Mouse (Mus musculus) forebrain, embryonic 14.5 days (tissue): ENCODE measurements at regions not wholly inside any gene's neighbourhood (a gene's known extent, or its start where the extent isn't known, plus 50 kb on each side); places are given as distances from the start of the nearest gene placed in this dataset.

ENCODE experiments used
- ATAC-seq: fragments of 200-750 bp; cut with Nextera tagmentation; 2 replicates; pipeline ENCODE4 v1.8.0; 2017; ENCODE audit warnings: mild to moderate bottlenecking, moderate library complexity
- DNase-seq: peaks from one replicate; pipeline ENCODE4 v3.0.0-alpha.2; 2015; ENCODE audit warnings: low spot score
- H3K27ac ChIP-seq: fragments of 300-500 bp; sonication (generic); 2 replicates; pipeline ENCODE4 v1.5.1; 2014; ENCODE audit warnings: low read depth, mild to moderate bottlenecking, control low read depth, low read length, moderate library complexity
- H3K27me3 ChIP-seq: fragments of 300-500 bp; sonication (generic); replicated peaks from 2 replicates; pipeline ENCODE4 v1.6.1; 2014; ENCODE audit warnings: low read length, control low read depth, mixed read lengths; ENCODE audit not compliant: control insufficient read depth, insufficient read depth
- H3K36me3 ChIP-seq: fragments of 300-500 bp; sonication (generic); 2 replicates; pipeline ENCODE4 v1.6.1; 2014; ENCODE audit warnings: low read length, control low read depth; ENCODE audit not compliant: control insufficient read depth, insufficient read depth
- H3K4me1 ChIP-seq: fragments of 300-500 bp; sonication (generic); 2 replicates; pipeline ENCODE4 v1.6.1; 2014; ENCODE audit warnings: antibody characterized with exemption, low read length, control low read depth; ENCODE audit not compliant: control insufficient read depth, insufficient read depth
- H3K4me2 ChIP-seq: fragments of 300-500 bp; sonication (generic); 2 replicates; pipeline ENCODE4 v1.6.1; 2014; ENCODE audit warnings: mild to moderate bottlenecking, control low read depth, low read length
- H3K4me3 ChIP-seq: fragments of 300-500 bp; sonication (generic); 2 replicates; pipeline ENCODE4 v1.5.1; 2014; ENCODE audit warnings: low read depth, low read length, control low read depth
- H3K9ac ChIP-seq: fragments of 300-500 bp; sonication (generic); 2 replicates; pipeline ENCODE4 v1.6.1; 2014; ENCODE audit warnings: mild to moderate bottlenecking, low read length, control low read depth, moderate library complexity
- H3K9me3 ChIP-seq: fragments of 300-500 bp; sonication (generic); replicated peaks from 2 replicates; pipeline ENCODE4 v1.6.1; 2016; ENCODE audit warnings: low read length, control low read depth, mixed read lengths; ENCODE audit not compliant: control insufficient read depth
- WGBS: fragments of 180-500 bp; shearing (Covaris S2); extraction: QIAGEN DNeasy Blood & Tissue Kit; methylation state at CpG from one replicate; pipeline ENCODE4 v1.1.7; 2014; 5-methylcytosine and 5-hydroxymethylcytosine counted together

GRCm38 (mm10) chr16:64068787-64069673 is 205.1 kb upstream of the Epha3 start:
- 3% methylated on average over 13 of the region's 13 CpGs for WGBS
- ATAC-seq, result peak; percentile 97

GRCm38 (mm10) chr16:64062584-64062983 is 198.6 kb upstream of the Epha3 start:
- no peaks in the 10 kb centered on the region for H3K36me3 ChIP-seq
- no peaks in the 10 kb centered on the region for H3K4me1 ChIP-seq
- peak; percentile 45 for DNase-seq
- peak; percentile 20; the same call in 1 of the 2 replicates for ATAC-seq
- H3K4me2 ChIP-seq, result no peak overlapping the region
- no peaks in the 10 kb centered on the region for H3K9me3 ChIP-seq
- H3K27me3 ChIP-seq, result no peaks in the 10 kb centered on the region
- H3K27ac ChIP-seq, result no peak overlapping the region
- no peak overlapping the region for H3K4me3 ChIP-seq
- 39% methylated on average over 4 of the region's 4 CpGs for WGBS
- no peak overlapping the region for H3K9ac ChIP-seq

More at GRCm38 (mm10) chr16:64068787-64069673, 205.1 kb upstream of the Epha3 start:
- H3K4me3 ChIP-seq, result no peak overlapping the region
- peak overlapping the region; percentile 24 for H3K4me2 ChIP-seq
- DNase-seq, result peak; percentile 95
- no peaks in the 10 kb centered on the region for H3K36me3 ChIP-seq
- H3K9ac ChIP-seq, result 0 out of 2 replicates have a peak overlapping the region, but pooled peaks have one; percentile 18
- H3K27ac ChIP-seq, result peak overlapping the region; percentile 76
- H3K9me3 ChIP-seq, result no peaks in the 10 kb centered on the region
- H3K4me1 ChIP-seq, result peaks cover 5% of the 10 kb centered on the region; the same call in 1 of the 2 replicates
- H3K27me3 ChIP-seq, result no peaks in the 10 kb centered on the region

GRCm38 (mm10) chr16:64058712-64059111 is 194.7 kb upstream of the Epha3 start:
- Histone ChIP-seq H3K4me1 (no peaks in the 10 kb centered on the region), H3K27me3 (no peaks in the 10 kb centered on the region), H3K9ac (no peak overlapping the region), H3K36me3 (no peaks in the 10 kb centered on the region), H3K9me3 (no peaks in the 10 kb centered on the region), H3K4me2 (no peak overlapping the region), H3K27ac (no peak overlapping the region), H3K4me3 (no peak overlapping the region)
- DNase-seq, result no peak
- ATAC-seq, result no peak
- WGBS, result 62% methylated on average over 8 of the region's 8 CpGs

GRCm38 (mm10) chr16:64054346-64054745 is 190.4 kb upstream of the Epha3 start:
- no peaks in the 10 kb centered on the region for H3K27me3 ChIP-seq
- H3K4me3 ChIP-seq, result no peak overlapping the region
- no peaks in the 10 kb centered on the region for H3K9me3 ChIP-seq
- no peaks in the 10 kb centered on the region for H3K36me3 ChIP-seq
- no peak overlapping the region for H3K4me2 ChIP-seq
- H3K4me1 ChIP-seq, result no peaks in the 10 kb centered on the region
- H3K27ac ChIP-seq, result no peak overlapping the region
- WGBS, result 63% methylated on average over 1 of the region's 1 CpGs
- ATAC-seq, result peak; percentile 48; the same call in 1 of the 2 replicates
- H3K9ac ChIP-seq, result no peak overlapping the region
- peak; percentile 86 for DNase-seq

- Histone ChIP-seq H3K36me3 (no peaks in the 10 kb centered on the region), H3K27me3 (no peaks in the 10 kb centered on the region), H3K9me3 (no peaks in the 10 kb centered on the region), H3K4me2 (no peak overlapping the region), H3K27ac (no peak overlapping the region), H3K4me1 (no peaks in the 10 kb centered on the region), H3K9ac (no peak overlapping the region), H3K4me3 (no peak overlapping the region)
- WGBS, result 93% methylated on average over 1 of the region's 1 CpGs
- ATAC-seq (no peak), DNase-seq (no peak)
Measured at GRCm38 (mm10) chr16:64048026-64048425, 184.1 kb upstream of the Epha3 start.

- no peak overlapping the region for H3K4me2 ChIP-seq
- H3K36me3 ChIP-seq, result no peaks in the 10 kb centered on the region
- WGBS, result 49% methylated on average over 10 of the region's 10 CpGs
- H3K4me1 ChIP-seq, result no peaks in the 10 kb centered on the region
- peak; percentile 89 for DNase-seq
- H3K27ac ChIP-seq, result peak overlapping the region; percentile 9; the same call in 1 of the 2 replicates
- H3K27me3 ChIP-seq, result no peaks in the 10 kb centered on the region
- ATAC-seq, result peak; percentile 92
- no peaks in the 10 kb centered on the region for H3K9me3 ChIP-seq
- H3K4me3 ChIP-seq, result no peak overlapping the region
- no peak overlapping the region for H3K9ac ChIP-seq
Measured at GRCm38 (mm10) chr16:64033049-64033448, 169.1 kb upstream of the Epha3 start.

GRCm38 (mm10) chr16:64023981-64024380 is 160.0 kb upstream of the Epha3 start:
- Histone ChIP-seq H3K27ac (no peak overlapping the region), H3K9ac (no peak overlapping the region), H3K27me3 (no peaks in the 10 kb centered on the region), H3K36me3 (no peaks in the 10 kb centered on the region), H3K4me3 (no peak overlapping the region), H3K4me1 (no peaks in the 10 kb centered on the region), H3K4me2 (no peak overlapping the region), H3K9me3 (no peaks in the 10 kb centered on the region)
- DNase-seq (peak; percentile 7), ATAC-seq (no peak)

GRCm38 (mm10) chr16:64000884-64001283 is 136.9 kb upstream of the Epha3 start:
- 52% methylated on average over 5 of the region's 5 CpGs for WGBS
- Histone ChIP-seq H3K27me3 (no peaks in the 10 kb centered on the region), H3K27ac (no peak overlapping the region), H3K9ac (no peak overlapping the region), H3K4me2 (no peak overlapping the region), H3K4me1 (no peaks in the 10 kb centered on the region), H3K36me3 (no peaks in the 10 kb centered on the region), H3K4me3 (no peak overlapping the region), H3K9me3 (no peaks in the 10 kb centered on the region)
- DNase-seq, result peak; percentile 44
- 0 out of 2 replicates have a peak, but pooled peaks have one; percentile 42 for ATAC-seq

- WGBS, result 69% methylated on average over 2 of the region's 2 CpGs
- DNase-seq, result peak; percentile 76
- no peak overlapping the region for H3K4me3 ChIP-seq
- no peak overlapping the region for H3K4me2 ChIP-seq
- no peaks in the 10 kb centered on the region for H3K9me3 ChIP-seq
- H3K9ac ChIP-seq, result no peak overlapping the region
- H3K27me3 ChIP-seq, result no peaks in the 10 kb centered on the region
- no peaks in the 10 kb centered on the region for H3K4me1 ChIP-seq
- peak; percentile 72; the same call in 1 of the 2 replicates for ATAC-seq
- no peak overlapping the region for H3K27ac ChIP-seq
- H3K36me3 ChIP-seq, result no peaks in the 10 kb centered on the region
Measured at GRCm38 (mm10) chr16:63967407-63967806, 103.4 kb upstream of the Epha3 start.
